Mouse (Mus musculus) erythroblast, embryonic 14.5 days (primary cell): ENCODE measurements around the gene Rpusd2. TPM values are rescaled to one million over a fixed set of nuclear protein-coding genes. Genes with fewer than 3 reads are reported as not detected.
"Not testable (repeated sequence)": the region's sequence is repeated elsewhere in the genome, so short reads cannot be mapped to it uniquely, and the experiment has no call there.

Experiments used
- H3K27me3 ChIP-seq: 2 replicates; pipeline ENCODE4 v1.6.1; 2012; ENCODE audit warnings: inconsistent platforms; ENCODE audit not compliant: control insufficient read depth
- H3K36me3 ChIP-seq: 2 replicates; pipeline ENCODE4 v1.6.1; 2012; ENCODE audit warnings: mild to moderate bottlenecking, inconsistent platforms; ENCODE audit not compliant: control insufficient read depth
- H3K4me1 ChIP-seq: 2 replicates; pipeline ENCODE4 v1.6.1; 2012; ENCODE audit warnings: inconsistent platforms; ENCODE audit not compliant: control insufficient read depth
- H3K4me3 ChIP-seq: replicated peaks from 2 replicates; pipeline ENCODE3; 2012; ENCODE audit warnings: moderate library complexity, mild to moderate bottlenecking, inconsistent platforms
- H3K9me3 ChIP-seq: 2 replicates; pipeline ENCODE4 v1.6.1; 2012; ENCODE audit warnings: low read length, inconsistent platforms, mixed read lengths; ENCODE audit not compliant: control insufficient read depth
- GATA1 ChIP-seq: IDR thresholded peaks from 2 replicates; pipeline ENCODE4 v1.6.1; 2012; ENCODE audit warnings: low read length, inconsistent platforms, mixed read lengths
- TAL1 ChIP-seq: IDR thresholded peaks from 3 replicates; pipeline ENCODE4 v1.6.1; 2012; ENCODE audit warnings: low read length, inconsistent platforms, mixed read lengths
- polyA plus RNA-seq: library from polyadenylated mRNA; stranded (reverse); fragments of >175 nt; gene quantifications from 2 replicates; pipeline ENCODE4 v1.2.3, GENCODE M21; 2012

The Rpusd2 gene
- polyA plus RNA-seq, 1 experiment: 0.03 TPM

DNA sequence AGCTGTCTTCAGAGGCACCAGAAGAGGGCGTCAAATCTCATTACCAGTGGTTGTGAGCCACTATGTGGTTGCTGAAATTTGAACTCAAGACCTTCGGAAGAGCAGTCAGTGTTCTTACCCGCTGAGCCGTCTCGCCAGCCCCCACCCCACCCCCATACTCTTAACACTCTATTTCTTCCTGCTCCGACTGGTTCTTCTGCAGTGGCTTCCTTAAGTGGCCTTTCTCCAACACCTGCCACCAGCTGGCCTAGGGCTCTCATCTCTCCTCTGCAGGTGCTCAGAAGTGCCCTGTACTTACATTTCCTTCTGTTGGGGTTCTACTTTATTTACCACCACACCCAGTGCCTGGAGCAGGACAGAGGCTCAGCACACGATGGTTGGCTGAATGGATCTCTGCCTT, 19.6 kb upstream of the Rpusd2 start:
- TF ChIP-seq GATA1 (no peak), TAL1 (no peak)
- Histone ChIP-seq H3K4me3 (no peak overlapping the region), H3K27me3 (peaks cover 7% of the 10 kb centered on the region), H3K4me1 (peaks cover 4% of the 10 kb centered on the region), H3K36me3 (peaks cover 17% of the 10 kb centered on the region), H3K9me3 (peaks cover 7% of the 10 kb centered on the region)

DNA sequence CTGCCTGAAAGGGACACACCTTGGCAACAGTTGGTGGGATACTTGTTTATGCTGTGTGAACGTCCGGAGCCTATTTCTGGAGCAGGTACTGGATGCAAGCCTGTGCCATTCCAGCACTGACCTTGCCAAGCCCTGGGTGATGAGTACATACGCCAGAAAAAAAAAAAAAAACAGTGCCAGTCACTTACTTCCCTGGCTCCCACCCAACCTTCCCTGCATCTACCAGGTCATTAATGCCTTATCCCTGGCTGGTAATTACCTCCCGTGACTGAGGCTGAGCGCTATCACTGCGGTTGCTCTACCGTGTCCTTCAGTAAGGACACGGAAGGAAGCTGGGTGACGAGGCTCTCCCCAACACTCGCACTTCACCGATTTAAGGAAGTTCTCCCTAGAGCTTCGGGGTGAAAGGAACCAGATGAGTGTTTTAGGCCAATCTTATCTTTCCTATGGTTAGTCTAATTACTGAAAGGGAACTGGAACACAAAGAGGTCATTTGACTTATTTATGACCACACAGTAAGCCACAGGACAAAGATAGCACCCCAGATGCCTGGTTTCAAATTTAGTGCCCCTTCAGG, 18.9 kb upstream of the Rpusd2 start:
- Histone ChIP-seq H3K4me3 (no peak overlapping the region), H3K9me3 (peaks cover 7% of the 10 kb centered on the region), H3K27me3 (peaks cover 7% of the 10 kb centered on the region), H3K4me1 (peaks cover 4% of the 10 kb centered on the region), H3K36me3 (peaks cover 23% of the 10 kb centered on the region)
- TF ChIP-seq TAL1: no peak
- TF ChIP-seq GATA1: no peak

DNA sequence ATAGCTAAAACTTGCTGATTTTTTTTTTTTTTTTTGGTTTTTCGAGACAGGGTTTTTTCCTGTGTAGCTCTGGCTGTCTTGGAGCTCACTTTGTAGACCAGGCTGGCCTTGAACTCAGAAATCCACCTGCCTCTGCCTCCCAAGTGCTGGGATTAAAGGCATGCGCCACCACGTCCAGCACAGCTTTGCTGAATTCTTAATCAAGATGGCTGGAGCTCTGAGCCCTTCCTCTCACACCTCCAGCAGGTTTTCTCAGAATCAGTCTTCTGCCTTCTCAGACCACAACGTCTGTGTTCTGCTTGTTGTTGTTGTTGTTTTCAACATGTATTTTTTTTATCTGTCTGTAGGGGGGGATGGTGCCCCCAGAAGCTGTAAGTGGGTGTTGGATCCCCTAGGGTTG, 18.3 kb upstream of the Rpusd2 start:
- peaks cover 28% of the 10 kb centered on the region for H3K36me3 ChIP-seq
- H3K9me3 ChIP-seq, H3K27me3 ChIP-seq, H3K4me3 ChIP-seq, H3K4me1 ChIP-seq: not testable (repeated sequence)

DNA sequence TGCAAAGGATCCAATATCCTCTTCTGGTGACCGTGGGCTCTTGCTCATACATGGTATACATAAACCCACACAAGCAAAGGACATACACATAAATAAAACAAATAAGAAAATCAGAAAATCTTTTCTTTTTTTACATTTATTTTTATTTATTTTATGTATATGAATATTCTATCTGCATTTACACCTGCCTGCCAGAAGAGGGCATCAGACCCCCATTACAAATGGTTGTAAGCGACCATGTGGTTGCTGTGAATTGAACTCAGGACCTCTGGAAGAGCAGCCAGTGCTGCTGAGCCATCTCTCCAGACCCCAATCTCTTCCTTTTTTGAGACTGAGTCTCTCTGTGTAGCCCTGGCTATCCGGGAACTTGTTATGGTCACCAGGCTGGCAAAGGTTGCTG, 16.9 kb upstream of the Rpusd2 start:
- Histone ChIP-seq H3K4me3 (no peak overlapping the region), H3K36me3 (peaks cover 39% of the 10 kb centered on the region)
- TF ChIP-seq GATA1: no peak
- TF ChIP-seq TAL1: no peak

GRCm38 (mm10) chr2:119018391-119019122, 16.0 kb upstream of the Rpusd2 start:
- TF ChIP-seq GATA1: no peak
- no peak for TF ChIP-seq TAL1
- peaks cover 45% of the 10 kb centered on the region for H3K36me3 ChIP-seq
- H3K4me3 ChIP-seq: no peak overlapping the region
- H3K4me1 ChIP-seq: peaks cover 4% of the 10 kb centered on the region
- peaks cover 3% of the 10 kb centered on the region; the same call in 1 of the 2 replicates for H3K27me3 ChIP-seq
- peaks cover 7% of the 10 kb centered on the region for H3K9me3 ChIP-seq

More for the DNA sequence above, 16.9 kb upstream of the Rpusd2 start:
- peaks cover 4% of the 10 kb centered on the region for H3K4me1 ChIP-seq
- peaks cover 3% of the 10 kb centered on the region; the same call in 1 of the 2 replicates for H3K27me3 ChIP-seq
- peaks cover 7% of the 10 kb centered on the region for H3K9me3 ChIP-seq

DNA sequence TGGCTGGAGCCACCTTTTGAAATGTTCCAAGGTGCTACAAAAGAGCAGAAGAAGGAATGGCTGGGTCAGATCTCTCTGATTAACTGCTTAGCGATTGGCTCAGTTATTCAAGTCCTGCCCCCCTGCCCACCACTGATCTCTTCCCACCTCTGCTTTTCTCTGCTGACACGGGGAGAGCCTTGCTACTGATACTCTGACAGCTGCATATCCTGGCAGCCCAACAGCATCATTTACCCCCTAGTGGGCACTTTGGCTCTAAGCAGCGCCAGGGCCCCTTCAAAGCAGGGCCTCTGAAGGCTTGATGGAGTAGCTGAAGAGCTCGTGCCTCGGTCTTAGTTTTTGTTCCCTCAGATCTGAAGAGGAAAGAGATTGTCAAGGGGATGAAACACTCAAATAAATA, 15.5 kb upstream of the Rpusd2 start:
- H3K9me3 ChIP-seq: peaks cover 7% of the 10 kb centered on the region
- peaks cover 3% of the 10 kb centered on the region; the same call in 1 of the 2 replicates for H3K27me3 ChIP-seq
- H3K4me1 ChIP-seq: peaks cover 5% of the 10 kb centered on the region
- H3K36me3 ChIP-seq: peaks cover 50% of the 10 kb centered on the region
- H3K4me3 ChIP-seq: no peak overlapping the region
- TF ChIP-seq GATA1: no peak
- no peak for TF ChIP-seq TAL1

DNA sequence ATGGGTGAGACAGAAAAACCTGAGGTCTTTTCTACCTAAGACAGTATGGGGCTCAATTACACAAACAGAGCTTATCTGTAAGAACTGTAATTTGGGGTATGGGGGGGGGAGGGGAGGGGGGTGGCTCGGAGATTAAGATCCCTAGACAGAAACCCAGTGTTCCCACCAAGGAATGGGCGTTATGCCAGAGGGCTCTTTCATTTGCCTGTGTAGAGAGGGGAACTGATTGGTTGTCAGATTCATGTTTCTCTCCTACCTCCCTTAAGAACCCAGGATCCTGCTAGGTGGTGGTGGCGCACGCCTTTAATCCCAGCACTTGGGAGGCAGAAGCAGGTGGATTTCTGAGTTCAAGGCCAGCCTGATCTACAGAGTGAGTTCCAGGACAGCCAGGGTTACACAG, 15.1 kb upstream of the Rpusd2 start:
- Histone ChIP-seq H3K27me3 (peaks cover 3% of the 10 kb centered on the region; the same call in 1 of the 2 replicates), H3K36me3 (peaks cover 50% of the 10 kb centered on the region), H3K4me3 (no peak overlapping the region), H3K4me1 (peaks cover 6% of the 10 kb centered on the region), H3K9me3 (peaks cover 7% of the 10 kb centered on the region)
- no peak for TF ChIP-seq GATA1
- no peak for TF ChIP-seq TAL1

DNA sequence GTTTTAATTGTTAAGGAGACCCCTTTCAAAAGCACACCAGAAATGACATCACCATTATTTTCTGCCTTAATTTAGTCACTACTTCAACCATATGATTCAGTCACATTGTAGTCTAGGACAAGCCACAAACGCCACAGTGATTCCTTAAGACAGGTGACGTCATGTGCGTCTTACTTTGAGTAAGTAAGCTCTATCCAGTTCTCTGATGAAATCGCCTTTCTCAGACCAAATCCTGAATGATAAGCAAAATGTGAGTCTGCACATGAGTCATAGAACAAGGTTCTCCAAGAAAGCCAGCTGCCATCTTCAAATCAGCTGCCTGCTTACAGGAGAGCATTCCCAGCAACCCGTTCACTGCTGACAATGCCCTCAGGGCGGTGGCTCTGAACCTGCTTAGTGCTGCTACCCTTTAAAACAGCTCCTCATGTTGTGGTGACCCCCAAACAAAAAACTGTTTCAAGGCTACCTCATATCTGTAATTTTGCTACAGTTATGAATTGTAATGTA, 11.4 kb upstream of the Rpusd2 start:
- Histone ChIP-seq H3K36me3 (peaks cover 57% of the 10 kb centered on the region), H3K9me3 (peaks cover 2% of the 10 kb centered on the region; the same call in 1 of the 2 replicates), H3K27me3 (no peaks in the 10 kb centered on the region), H3K4me1 (peaks cover 38% of the 10 kb centered on the region), H3K4me3 (no peak overlapping the region)
- TF ChIP-seq GATA1 (no peak), TAL1 (no peak)

DNA sequence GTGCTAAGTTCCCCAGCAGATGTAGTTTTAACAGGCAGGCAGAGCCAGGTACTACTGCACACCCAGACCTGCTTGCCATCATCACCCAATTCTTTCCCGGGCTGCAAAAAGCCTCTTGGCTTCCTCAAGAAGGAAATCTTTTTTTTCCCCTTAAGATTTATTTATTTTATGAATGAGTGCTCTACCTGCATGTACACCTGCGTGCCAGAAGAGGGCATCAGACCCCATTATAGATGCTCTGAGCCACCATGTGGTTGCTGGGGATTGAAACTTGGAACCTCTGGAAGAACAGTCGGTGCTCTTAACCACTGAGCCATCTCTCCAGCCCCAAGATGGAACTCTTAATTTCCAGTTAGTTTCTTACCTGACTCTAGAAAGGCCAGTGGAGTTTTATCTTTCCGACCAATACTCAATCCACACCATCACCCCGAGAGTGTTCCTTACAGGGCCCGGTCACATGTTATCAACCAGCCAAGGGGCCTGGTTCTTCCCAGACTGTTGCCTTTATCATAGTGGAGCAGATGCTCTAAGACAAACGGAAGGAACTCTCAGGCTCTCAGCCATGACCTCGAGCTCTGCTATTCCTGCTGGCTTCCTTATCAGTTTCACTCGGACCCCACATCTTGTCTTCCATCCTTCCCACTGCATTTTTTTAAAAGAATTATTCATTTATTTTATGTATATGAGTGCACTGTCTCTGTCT, 9.9 kb upstream of the Rpusd2 start:
- TF ChIP-seq TAL1 (peak; percentile 76), GATA1 (peak; percentile 67)
- peaks cover 50% of the 10 kb centered on the region for H3K4me1 ChIP-seq
- H3K27me3 ChIP-seq: no peaks in the 10 kb centered on the region
- H3K4me3 ChIP-seq: peak overlapping the region; percentile 27
- no peaks in the 10 kb centered on the region for H3K9me3 ChIP-seq
- H3K36me3 ChIP-seq: peaks cover 46% of the 10 kb centered on the region
